In genomic region chr4:87566616-87567015, GRCm38 (mm10) we compare ENCODE assay signal across 20 mouse cellular contexts.
DNase-seq lines count a peak whose midpoint lies in the region; ATAC-seq and TF ChIP-seq lines count a peak whose summit lies in the region.
"Had no signal": no experiment of that assay in that cellular context is flagged by ENCODE, and none has a peak within 500 bp of the region (broad histone marks: within the 10 kb centered on the region; RNA-seq: fewer than 3 reads in every experiment).

No protein-coding gene starts in this region.

- no peaks in the 10 kb centered on the region for H3K27me3 ChIP-seq in Patski
- H3K27me3 ChIP-seq: embryonic facial prominence, embryonic 12.5 days; forebrain, embryonic 13.5 days; liver, embryonic 13.5 days; lung, embryonic 15.5 days; midbrain, embryonic 15.5 days; neural tube, embryonic 13.5 days; stomach, embryonic 15.5 days had no signal

- POLR2A ChIA-PET in Patski (lab: Charles Lee): no interaction called here

- ATAC-seq in Patski: no peak
- no peak for ATAC-seq in erythroblast, adult 5-6 weeks (replicated peaks; ENCODE audit: low FRiP score, poor library complexity, severe bottlenecking)
- ATAC-seq: forebrain, embryonic 13.5 days; midbrain, embryonic 15.5 days had no signal

- peak; percentile 21 to 34 for DNase-seq in frontal cortex, postnatal 36 days (ENCODE audit: low spot score in 2 of 2)
- DNase-seq in frontal cortex, postnatal 14 days (ENCODE audit: low spot score in 2 of 2): no peak
- peak; percentile 4 for DNase-seq in NIH3T3 (ENCODE audit: low read depth)
- DNase-seq in Patski (ENCODE audit: low read depth, low spot score): peak; percentile 7
- peak; percentile 10 for DNase-seq in adrenal gland, postnatal 25 days
- DNase-seq in gastrocnemius, adult 18-20 months (ENCODE audit: low spot score): no peak
- DNase-seq: cerebellum, adult 11 months; cerebellum, postnatal 25 days; heart, postnatal 4 days; kidney, adult 8-10 months; kidney, postnatal 4 days; liver, embryonic 13.5 days; thymus, postnatal 4 days had no signal

- TF ChIP-seq CTCF in Patski (IDR thresholded peaks at IDR 0.05): no peak

- in situ Hi-C loops in Patski (cut with MboI; ENCODE audit: low pct_unique_long_range_greater_than_20kb): no loop called here

- CTCF ChIA-PET in Patski (lab: Charles Lee): no interaction called here

Comparison
In these comparisons a context has a peak if more than half of its experiments do, and no peak if none do; other contexts are left out.
1. DNase-seq: peak in frontal cortex, postnatal 36 days (2 of 2), NIH3T3 (single experiment), Patski (single experiment) and adrenal gland, postnatal 25 days (single experiment); none in frontal cortex, postnatal 14 days (0 of 2) and gastrocnemius, adult 18-20 months (single experiment).